Mouse (Mus musculus) left cerebral cortex, adult 18-20 months (tissue): Measurements from ENCODE around the gene Gprc5b. TPM values are rescaled to one million over a fixed set of nuclear protein-coding genes. Genes with fewer than 3 reads are reported as not detected.

Experiments
- total RNA-seq, 2 experiments: library from RNA; stranded (reverse); gene quantifications; 2 replicates each; pipeline ENCODE4 v1.2.3; 2021

Gene Gprc5b
- total RNA-seq, 2 experiments from 2014 or later = 94.0 to 110 TPM

Other genes starting within 250 kb of the Gprc5b start
- 1 to 10 TPM; 2.6 to 4.0 TPM for gene Iqck, start 139.5 kb downstream of the Gprc5b start, total RNA-seq
- 10 to 100 TPM; 22.3 to 23.4 TPM for gene Knop1, start 139.0 kb downstream of the Gprc5b start, total RNA-seq
- 1 to 10 TPM in 1 of 2 experiments, under 1 TPM in 1; 0.77 to 1.3 TPM for gene Gpr139, start 189.4 kb upstream of the Gprc5b start, total RNA-seq